Mouse (Mus musculus) heart, embryonic 16.5 days (tissue): Measurements from ENCODE around the gene Taf5l. TPM values are rescaled to one million over a fixed set of nuclear protein-coding genes. Genes with fewer than 3 reads are reported as not detected.

Experiments used
- ATAC-seq: fragments of 200-750 bp; cut with Nextera tagmentation; replicated peaks from 2 replicates; pipeline ENCODE4 v1.8.0; 2017; ENCODE audit warnings: moderate number of reproducible peaks; ENCODE audit not compliant: insufficient read depth, low FRiP score; ENCODE audit errors: extremely low read depth
- H3K27ac ChIP-seq: fragments of 300-500 bp; sonication (generic); 2 replicates; pipeline ENCODE4 v1.5.1; 2014; ENCODE audit warnings: mild to moderate bottlenecking, low read length, control low read depth, moderate library complexity
- H3K27me3 ChIP-seq: fragments of 300-500 bp; sonication (generic); 2 replicates; pipeline ENCODE4 v1.6.1; 2014; ENCODE audit warnings: low read length, mixed read lengths; ENCODE audit not compliant: control insufficient read depth, insufficient read depth
- H3K36me3 ChIP-seq: fragments of 300-500 bp; sonication (generic); 2 replicates; pipeline ENCODE4 v1.6.1; 2014; ENCODE audit not compliant: control insufficient read depth, insufficient read depth
- H3K4me1 ChIP-seq: fragments of 300-500 bp; sonication (generic); 2 replicates; pipeline ENCODE4 v1.6.1; 2014; ENCODE audit warnings: low read length, mixed read lengths; ENCODE audit not compliant: control insufficient read depth, insufficient read depth
- H3K4me2 ChIP-seq: fragments of 300-500 bp; sonication (generic); 2 replicates; pipeline ENCODE4 v1.6.1; 2014; ENCODE audit warnings: low read depth, mild to moderate bottlenecking, control low read depth, low read length
- H3K4me3 ChIP-seq: fragments of 300-500 bp; sonication (generic); 2 replicates; pipeline ENCODE4 v1.5.1; 2014; ENCODE audit warnings: mild to moderate bottlenecking, control low read depth, low read length
- H3K9ac ChIP-seq: fragments of 300-500 bp; sonication (generic); 2 replicates; pipeline ENCODE4 v1.6.1; 2014; ENCODE audit warnings: low read length, control low read depth
- H3K9me3 ChIP-seq: fragments of 300-500 bp; sonication (generic); replicated peaks from 2 replicates; pipeline ENCODE4 v1.6.1; 2016; ENCODE audit warnings: low read length; ENCODE audit not compliant: control insufficient read depth
- WGBS: fragments of 180-500 bp; shearing (Covaris S2); extraction: QIAGEN DNeasy Blood & Tissue Kit; methylation state at CpG from one replicate; pipeline ENCODE4 v1.1.7; 2014; 5-methylcytosine and 5-hydroxymethylcytosine counted together
- polyA plus RNA-seq: library from polyadenylated mRNA; unstranded; fragments of >200 nt; fragmentation: Nextera tagmentation; extraction: Ambion mirVana; gene quantifications from 2 replicates; pipeline ENCODE4 v1.2.1, GENCODE M21; 2015

The Taf5l gene
- 25.4 and 27.9 TPM in 2 replicates for polyA plus RNA-seq

- H3K27ac ChIP-seq: peak within 1 kb of the TSS; percentile 88
- ATAC-seq: peak; percentile 89
- 1% methylated on average over 74 of the region's 74 CpGs for WGBS
Observed at GRCm38 (mm10) chr8:124021237-124022227, at the start of gene Taf5l, which contains the start of gene Urb2. Gene Taf5l (minus strand): TSS chr8:124021397. Gene Urb2 (plus strand): TSS chr8:124021508.

GRCm38 (mm10) chr8:124070363-124071324 is 49.4 kb upstream of the Taf5l start:
- Histone ChIP-seq H3K27ac (peak overlapping the region; percentile 52; the same call in 1 of the 2 replicates), H3K9me3 (no peaks in the 10 kb centered on the region), H3K27me3 (no peaks in the 10 kb centered on the region), H3K4me1 (peaks cover 16% of the 10 kb centered on the region), H3K36me3 (no peaks in the 10 kb centered on the region), H3K9ac (peak overlapping the region; percentile 38; the same call in 1 of the 2 replicates), H3K4me3 (no peak overlapping the region), H3K4me2 (no peak overlapping the region)
- ATAC-seq: peak; percentile 64; the same call in 1 of the 2 replicates
- 36% methylated on average over 18 of the region's 18 CpGs for WGBS

More at GRCm38 (mm10) chr8:124021237-124022227, at the start of gene Taf5l, which contains the start of gene Urb2:
- Histone ChIP-seq H3K4me1 (peaks cover 22% of the 10 kb centered on the region), H3K27me3 (no peaks in the 10 kb centered on the region), H3K4me2 (peak within 1 kb of the TSS; percentile 86), H3K9ac (peak within 1 kb of the TSS; percentile 91), H3K9me3 (no peaks in the 10 kb centered on the region), H3K4me3 (peak within 1 kb of the TSS; percentile 93), H3K36me3 (peaks cover 15% of the 10 kb centered on the region)

- H3K27ac ChIP-seq: 0 out of 2 replicates have a peak overlapping the region, but pooled peaks have one; percentile 21
- no peak overlapping the region for H3K4me2 ChIP-seq
- H3K9me3 ChIP-seq: no peaks in the 10 kb centered on the region
- WGBS: 64% methylated on average over 4 of the region's 4 CpGs
- no peak overlapping the region for H3K9ac ChIP-seq
- no peaks in the 10 kb centered on the region for H3K36me3 ChIP-seq
- no peak overlapping the region for H3K4me3 ChIP-seq
- no peaks in the 10 kb centered on the region for H3K27me3 ChIP-seq
- no peak for ATAC-seq
- H3K4me1 ChIP-seq: peaks cover 16% of the 10 kb centered on the region
Observed at GRCm38 (mm10) chr8:124067059-124067750, 46.0 kb upstream of the Taf5l start.

GRCm38 (mm10) chr8:124066325-124067058 is 45.3 kb upstream of the Taf5l start:
- WGBS: 41% methylated on average over 4 of the region's 4 CpGs
- no peaks in the 10 kb centered on the region for H3K36me3 ChIP-seq
- H3K4me3 ChIP-seq: no peak overlapping the region

GRCm38 (mm10) chr8:124056832-124057655 is 35.8 kb upstream of the Taf5l start:
- Histone ChIP-seq H3K4me2 (no peak overlapping the region), H3K9ac (no peak overlapping the region), H3K27ac (no peak overlapping the region), H3K27me3 (no peaks in the 10 kb centered on the region; the same call in 1 of the 2 replicates), H3K9me3 (no peaks in the 10 kb centered on the region), H3K4me1 (no peaks in the 10 kb centered on the region), H3K36me3 (no peaks in the 10 kb centered on the region), H3K4me3 (no peak overlapping the region)
- ATAC-seq: 0 out of 2 replicates have a peak, but pooled peaks have one; percentile 28
- 76% methylated on average over 11 of the region's 11 CpGs for WGBS

More at GRCm38 (mm10) chr8:124066325-124067058, 45.3 kb upstream of the Taf5l start:
- peak; percentile 77 for ATAC-seq
- H3K9me3 ChIP-seq: no peaks in the 10 kb centered on the region
- no peak overlapping the region for H3K4me2 ChIP-seq
- H3K27ac ChIP-seq: peak overlapping the region; percentile 24
- no peaks in the 10 kb centered on the region for H3K27me3 ChIP-seq
- H3K4me1 ChIP-seq: peaks cover 16% of the 10 kb centered on the region
- H3K9ac ChIP-seq: no peak overlapping the region

GRCm38 (mm10) chr8:124052568-124052967 is 31.4 kb upstream of the Taf5l start:
- Histone ChIP-seq H3K27me3 (no peaks in the 10 kb centered on the region; the same call in 1 of the 2 replicates), H3K27ac (no peak overlapping the region), H3K4me1 (no peaks in the 10 kb centered on the region), H3K9me3 (no peaks in the 10 kb centered on the region), H3K4me3 (no peak overlapping the region), H3K36me3 (peaks cover 2% of the 10 kb centered on the region; the same call in 1 of the 2 replicates), H3K4me2 (no peak overlapping the region), H3K9ac (no peak overlapping the region)
- no peak for ATAC-seq
- 53% methylated on average over 4 of the region's 4 CpGs for WGBS

GRCm38 (mm10) chr8:124052110-124052509 is 30.9 kb upstream of the Taf5l start:
- Histone ChIP-seq H3K4me1 (no peaks in the 10 kb centered on the region), H3K36me3 (peaks cover 6% of the 10 kb centered on the region), H3K4me2 (no peak overlapping the region), H3K27ac (no peak overlapping the region), H3K27me3 (no peaks in the 10 kb centered on the region; the same call in 1 of the 2 replicates), H3K9me3 (no peaks in the 10 kb centered on the region), H3K4me3 (no peak overlapping the region), H3K9ac (no peak overlapping the region)
- ATAC-seq: peak; percentile 45; the same call in 1 of the 2 replicates
- 20% methylated on average over 3 of the region's 3 CpGs for WGBS
